Mouse (Mus musculus) forebrain, embryonic 11.5 days (tissue): ENCODE measurements at regions not wholly inside any gene's neighbourhood (a gene's known extent, or its start where the extent isn't known, plus 50 kb on each side); places are given as distances from the start of the nearest gene placed in this dataset.

Source experiments
- ATAC-seq: fragments of 200-750 bp; cut with Nextera tagmentation; replicated peaks from 2 replicates; pipeline ENCODE4 v1.8.0; 2017; ENCODE audit warnings: moderate TSS enrichment; ENCODE audit not compliant: low FRiP score
- DNase-seq: peaks from one replicate; pipeline ENCODE4 v3.0.0-alpha.2; 2017; ENCODE audit warnings: low spot score
- H3K27ac ChIP-seq: fragments of 300-500 bp; sonication (generic); 2 replicates; pipeline ENCODE4 v1.5.1; 2014; ENCODE audit warnings: low read depth, low read length
- H3K27me3 ChIP-seq: fragments of 300-500 bp; sonication (generic); 2 replicates; pipeline ENCODE4 v1.6.1; 2014; ENCODE audit warnings: mild to moderate bottlenecking, low read length, mixed read lengths; ENCODE audit not compliant: control insufficient read depth, insufficient read depth
- H3K36me3 ChIP-seq: fragments of 300-500 bp; sonication (generic); 2 replicates; pipeline ENCODE4 v1.6.1; 2014; ENCODE audit warnings: mild to moderate bottlenecking, low read length, moderate library complexity, mixed read lengths; ENCODE audit not compliant: control insufficient read depth, insufficient read depth
- H3K4me1 ChIP-seq: fragments of 300-500 bp; sonication (generic); replicated peaks from 2 replicates; pipeline ENCODE4 v1.6.1; 2014; ENCODE audit warnings: low read length, mixed read lengths; ENCODE audit not compliant: control insufficient read depth, insufficient read depth
- H3K4me2 ChIP-seq: fragments of 300-500 bp; sonication (generic); 2 replicates; pipeline ENCODE4 v1.6.1; 2014; ENCODE audit warnings: low read depth, mild to moderate bottlenecking, low read length, moderate library complexity, mixed read lengths; ENCODE audit not compliant: severe bottlenecking
- H3K4me3 ChIP-seq: fragments of 300-500 bp; sonication (generic); 2 replicates; pipeline ENCODE4 v1.5.1; 2014; ENCODE audit warnings: low read depth, low read length
- H3K9ac ChIP-seq: fragments of 300-500 bp; sonication (generic); 2 replicates; pipeline ENCODE4 v1.6.1; 2014; ENCODE audit warnings: low read length
- H3K9me3 ChIP-seq: fragments of 300-500 bp; sonication (generic); 2 replicates; pipeline ENCODE4 v1.6.1; 2016; ENCODE audit warnings: low read length, mixed read lengths; ENCODE audit not compliant: control insufficient read depth
- WGBS: fragments of 180-500 bp; shearing (Covaris S2); extraction: QIAGEN DNeasy Blood & Tissue Kit; methylation state at CpG from one replicate; pipeline ENCODE4 v1.1.7; 2014; 5-methylcytosine and 5-hydroxymethylcytosine counted together

DNA sequence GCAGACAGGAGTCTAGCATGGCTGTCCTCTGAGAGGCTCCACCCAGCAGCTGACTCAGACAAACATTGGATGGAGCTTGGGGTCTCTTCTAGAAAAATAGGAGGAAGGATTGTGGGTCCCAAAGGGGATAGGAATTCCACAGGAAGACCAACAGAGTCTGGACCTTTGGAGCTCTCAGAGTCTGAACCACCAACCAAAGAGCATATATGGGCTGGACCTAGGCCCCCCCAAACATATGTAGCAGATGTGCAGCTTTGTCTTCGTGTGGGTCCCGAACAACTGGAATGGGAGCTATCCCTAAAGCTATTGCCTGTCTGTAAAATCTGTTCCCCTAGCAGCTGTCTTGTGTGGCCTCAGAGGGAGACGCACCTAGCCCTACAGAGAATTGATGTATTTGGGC is 50.1 kb upstream of the Cpm start:
- no peak overlapping the region for H3K9ac ChIP-seq
- ATAC-seq (no peak), DNase-seq (no peak)
- H3K4me2 ChIP-seq: no peak overlapping the region
- 94% methylated on average over 3 of the region's 3 CpGs for WGBS
- H3K36me3 ChIP-seq: no peaks in the 10 kb centered on the region
- no peak overlapping the region for H3K27ac ChIP-seq
- H3K4me3 ChIP-seq: no peak overlapping the region
- no peaks in the 10 kb centered on the region for H3K9me3 ChIP-seq
- no peaks in the 10 kb centered on the region for H3K27me3 ChIP-seq
- no peaks in the 10 kb centered on the region for H3K4me1 ChIP-seq

DNA sequence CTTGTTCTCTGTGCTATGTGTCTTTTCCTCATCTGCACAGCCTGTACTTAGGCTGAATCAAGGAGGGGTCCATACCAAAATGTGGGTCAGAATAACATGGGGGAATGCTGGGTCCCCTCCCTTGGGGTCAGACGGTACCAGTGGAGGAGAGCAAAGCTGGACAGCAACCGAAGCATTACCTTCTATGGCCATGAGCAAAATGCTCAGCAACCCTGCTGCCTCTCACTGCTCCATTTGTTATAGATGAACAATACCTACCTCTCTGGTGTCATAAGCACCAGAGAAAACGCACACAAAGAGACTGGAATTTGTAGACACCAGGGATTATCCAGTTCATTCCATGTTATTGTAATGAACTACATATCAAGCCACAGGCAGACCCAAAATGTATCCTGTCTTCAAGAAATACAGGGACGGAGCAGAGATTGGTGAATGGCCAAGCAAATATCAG is 50.6 kb upstream of the Cpm start:
- H3K4me3 ChIP-seq: no peak overlapping the region
- ATAC-seq: no peak
- 90% methylated on average over 4 of the region's 4 CpGs for WGBS

DNA sequence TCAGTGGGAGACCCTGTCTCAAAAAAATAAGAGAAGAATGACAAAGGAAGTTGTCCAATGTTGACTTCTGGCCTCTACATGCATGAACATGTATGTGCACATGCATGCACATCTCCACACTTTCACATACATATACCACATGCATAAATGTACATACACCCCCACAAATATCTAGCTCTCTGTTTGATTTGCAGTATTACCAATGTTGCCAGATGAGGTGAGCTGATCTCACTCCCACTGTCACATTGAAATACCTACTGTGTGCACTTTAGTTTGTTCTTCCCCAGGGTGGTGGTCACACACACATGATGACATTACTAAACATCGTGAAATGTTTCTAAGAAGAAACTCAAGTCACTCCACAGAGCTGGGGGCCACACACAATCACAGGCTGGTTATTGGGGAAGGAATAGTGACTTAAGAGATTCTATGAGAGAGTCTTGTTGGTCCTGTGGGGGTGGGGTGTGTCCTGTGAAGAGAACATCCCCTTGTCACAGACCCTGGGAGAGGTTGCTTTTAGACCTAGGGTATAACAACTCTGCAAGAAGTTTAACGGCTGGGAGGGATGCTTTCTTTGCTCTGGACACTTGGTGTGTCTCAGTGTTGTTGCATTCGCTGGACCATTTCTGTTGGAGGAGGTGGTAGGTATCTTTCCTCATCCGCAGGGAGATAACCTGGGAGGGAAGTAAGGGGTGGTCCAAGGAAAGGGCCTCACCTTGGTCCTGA is 51.2 kb upstream of the Cpm start:
- H3K36me3 ChIP-seq: no peaks in the 10 kb centered on the region
- H3K9me3 ChIP-seq: no peaks in the 10 kb centered on the region; the same call in 1 of the 2 replicates
- H3K4me2 ChIP-seq: no peak overlapping the region
- H3K4me3 ChIP-seq: no peak overlapping the region
- no peak for ATAC-seq
- no peak overlapping the region for H3K27ac ChIP-seq
- no peak for DNase-seq
- H3K4me1 ChIP-seq: no peaks in the 10 kb centered on the region
- no peak overlapping the region for H3K9ac ChIP-seq
- 91% methylated on average over 4 of the region's 4 CpGs for WGBS
- no peaks in the 10 kb centered on the region for H3K27me3 ChIP-seq

More for the DNA sequence above, 50.6 kb upstream of the Cpm start:
- DNase-seq: no peak
- H3K4me1 ChIP-seq: no peaks in the 10 kb centered on the region
- H3K9me3 ChIP-seq: no peaks in the 10 kb centered on the region; the same call in 1 of the 2 replicates
- no peak overlapping the region for H3K4me2 ChIP-seq
- no peaks in the 10 kb centered on the region for H3K27me3 ChIP-seq
- H3K36me3 ChIP-seq: no peaks in the 10 kb centered on the region
- H3K9ac ChIP-seq: no peak overlapping the region
- H3K27ac ChIP-seq: no peak overlapping the region

DNA sequence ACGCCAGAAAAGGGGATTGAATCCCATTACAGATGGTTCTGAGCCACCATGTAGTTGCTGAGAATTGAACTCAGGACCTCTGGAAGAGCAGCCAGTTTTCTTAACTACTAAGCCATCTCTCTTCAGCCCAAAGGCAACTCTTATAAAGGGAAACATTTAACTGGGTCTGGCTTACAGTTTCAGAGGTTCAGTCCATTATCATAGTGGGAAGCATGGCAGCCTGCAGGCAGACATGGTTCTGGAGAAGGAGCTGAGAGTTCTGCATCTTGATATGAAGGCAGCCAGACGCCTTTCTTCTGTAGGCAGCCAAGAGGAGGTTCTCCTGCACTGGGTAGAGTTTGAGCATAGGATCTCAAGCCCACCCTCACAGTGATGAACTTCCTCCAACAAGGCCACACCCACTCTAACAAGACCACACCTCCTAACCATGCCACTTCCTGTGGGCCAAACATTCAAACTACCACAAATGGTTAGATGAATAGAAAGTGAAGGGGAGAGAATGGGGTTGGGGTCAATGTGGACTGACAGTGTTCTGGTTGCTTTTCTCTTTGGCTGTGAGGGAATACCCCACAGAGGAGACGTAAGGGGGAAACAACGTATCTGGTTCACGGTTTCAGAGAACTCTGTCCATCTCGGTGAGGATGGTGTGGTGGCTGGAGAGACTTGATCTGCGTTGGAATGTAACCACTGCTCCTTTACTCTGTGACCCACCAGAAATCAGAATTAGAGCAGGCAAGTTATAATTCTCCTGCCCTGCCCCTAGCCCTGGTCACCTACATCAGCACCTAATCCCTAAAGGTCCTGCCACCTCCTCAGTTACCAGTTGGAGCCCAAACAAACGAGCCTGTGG is 52.2 kb upstream of the Cpm start:
- Histone ChIP-seq H3K9me3 (no peaks in the 10 kb centered on the region; the same call in 1 of the 2 replicates), H3K4me3 (no peak overlapping the region), H3K27me3 (peaks cover 6% of the 10 kb centered on the region), H3K27ac (no peak overlapping the region), H3K36me3 (no peaks in the 10 kb centered on the region), H3K4me2 (no peak overlapping the region), H3K4me1 (peaks cover 2% of the 10 kb centered on the region; the same call in 1 of the 2 replicates), H3K9ac (no peak overlapping the region)
- no peak for DNase-seq
- no peak for ATAC-seq
- WGBS: 92% methylated on average over 8 of the region's 8 CpGs

DNA sequence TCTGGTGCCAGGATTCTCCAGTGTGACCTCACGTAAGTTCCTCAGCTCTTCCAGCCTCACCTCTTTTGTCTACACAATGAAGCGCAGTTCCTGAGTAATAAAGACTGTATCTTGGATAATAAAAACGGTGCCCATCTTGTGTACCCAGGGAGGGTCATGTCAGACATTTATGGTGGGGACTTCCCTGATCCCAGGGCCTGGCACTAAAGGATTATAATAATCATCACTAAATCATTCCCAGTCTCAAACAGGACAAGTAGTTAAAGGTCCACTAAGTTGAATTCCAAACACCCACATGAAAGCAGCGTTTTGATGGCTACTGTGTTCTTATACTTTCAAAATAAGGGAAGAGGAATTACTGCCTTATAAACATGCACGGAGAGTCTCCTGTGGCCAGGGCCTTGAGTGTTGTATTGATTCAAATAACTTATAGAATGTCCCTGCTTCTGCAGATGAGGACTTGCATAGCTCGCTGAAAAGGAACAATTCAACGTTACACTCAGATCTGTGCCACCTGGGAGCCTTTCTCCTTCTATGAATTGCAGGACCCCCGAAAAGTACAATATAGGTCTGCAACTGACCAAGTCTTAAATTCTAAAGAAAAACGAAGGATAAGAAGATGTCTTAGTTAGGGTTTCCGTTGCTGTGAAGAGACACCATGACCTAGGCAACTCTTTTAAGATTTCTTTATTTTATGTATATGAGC is 53.0 kb upstream of the Cpm start:
- 89% methylated on average over 10 of the region's 10 CpGs for WGBS
- Histone ChIP-seq H3K4me2 (no peak overlapping the region), H3K4me1 (peaks cover 3% of the 10 kb centered on the region; the same call in 1 of the 2 replicates), H3K9me3 (no peaks in the 10 kb centered on the region; the same call in 1 of the 2 replicates), H3K27ac (no peak overlapping the region), H3K4me3 (no peak overlapping the region), H3K9ac (no peak overlapping the region), H3K36me3 (no peaks in the 10 kb centered on the region), H3K27me3 (peaks cover 11% of the 10 kb centered on the region)
- DNase-seq (no peak), ATAC-seq (no peak)

DNA sequence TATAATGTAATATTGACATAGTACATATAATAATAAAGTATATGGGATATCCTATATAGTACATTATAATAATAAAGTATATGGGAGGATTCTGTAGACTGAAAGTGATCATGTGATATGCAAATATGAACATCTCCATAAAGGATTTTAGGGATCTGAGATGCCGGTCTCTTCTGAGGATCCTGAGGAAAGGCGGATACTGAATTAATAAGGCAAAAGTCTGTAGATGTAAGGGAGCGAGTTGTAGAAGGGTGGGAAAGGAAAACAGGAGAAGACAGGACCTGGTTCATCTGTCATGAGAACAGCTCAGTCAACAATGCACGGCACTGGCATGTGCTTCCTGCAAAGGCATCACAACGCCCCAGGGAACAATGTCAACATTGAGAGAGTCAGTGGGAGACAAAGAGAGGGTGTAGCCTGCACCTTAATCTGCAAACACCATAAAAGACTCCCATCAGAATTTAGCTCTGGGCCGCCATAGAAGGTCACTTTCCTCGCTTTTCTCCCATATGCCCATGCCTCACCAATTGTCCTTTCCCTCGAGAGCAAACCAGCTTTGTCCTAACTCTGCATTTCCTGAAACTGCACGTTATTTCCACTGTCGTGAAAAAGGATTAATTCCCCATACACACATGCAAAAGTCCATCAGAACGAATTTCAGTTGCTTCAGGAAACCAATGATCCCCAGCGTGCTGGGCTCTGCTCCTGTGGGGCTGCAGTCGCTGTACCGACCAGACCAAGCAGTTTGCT is 53.7 kb upstream of the Cpm start:
- Histone ChIP-seq H3K4me1 (peaks cover 3% of the 10 kb centered on the region; the same call in 1 of the 2 replicates), H3K4me3 (no peak overlapping the region), H3K36me3 (no peaks in the 10 kb centered on the region), H3K9me3 (no peaks in the 10 kb centered on the region; the same call in 1 of the 2 replicates), H3K9ac (no peak overlapping the region), H3K27me3 (peaks cover 11% of the 10 kb centered on the region), H3K4me2 (no peak overlapping the region), H3K27ac (no peak overlapping the region)
- DNase-seq: no peak
- 67% methylated on average over 14 of the region's 14 CpGs for WGBS
- ATAC-seq: no peak

DNA sequence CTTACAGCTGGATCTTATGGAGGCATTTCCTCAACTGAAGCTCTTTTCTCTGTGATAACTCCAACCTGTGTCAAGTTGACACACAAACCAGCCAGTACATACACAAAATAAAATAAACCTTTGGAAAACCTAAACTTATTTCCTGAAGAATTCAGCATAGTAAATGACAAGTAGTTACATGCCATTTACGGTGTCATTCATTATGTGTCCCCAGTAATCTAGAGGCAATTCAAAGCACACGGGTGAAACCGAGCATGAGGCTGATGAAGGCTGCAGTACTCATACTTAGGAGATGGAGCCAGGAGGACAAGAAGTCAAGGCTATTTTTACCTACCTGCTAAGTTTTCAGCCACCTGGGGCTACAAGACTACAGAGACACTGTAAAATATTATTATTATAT is 54.4 kb upstream of the Cpm start:
- Histone ChIP-seq H3K4me3 (no peak overlapping the region), H3K4me2 (no peak overlapping the region), H3K9me3 (no peaks in the 10 kb centered on the region; the same call in 1 of the 2 replicates), H3K9ac (no peak overlapping the region), H3K27me3 (peaks cover 11% of the 10 kb centered on the region), H3K4me1 (peaks cover 3% of the 10 kb centered on the region; the same call in 1 of the 2 replicates), H3K27ac (no peak overlapping the region), H3K36me3 (no peaks in the 10 kb centered on the region)
- WGBS: 94% methylated on average over 3 of the region's 3 CpGs
- DNase-seq (no peak), ATAC-seq (no peak)
